Mouse (Mus musculus) hindbrain, postnatal 0 days (tissue): ENCODE measurements around the gene Mrpl4. TPM values are rescaled to one million over a fixed set of nuclear protein-coding genes. Genes with fewer than 3 reads are reported as not detected.
A peak's percentile ranks its signal among the peaks of the same experiment; 100 is the strongest.
"Not testable (repeated sequence)": the region's sequence is repeated elsewhere in the genome, so short reads cannot be mapped to it uniquely, and the experiment has no call there.

ENCODE experiments used
- ATAC-seq: fragments of 200-750 bp; cut with Nextera tagmentation; 2 replicates; pipeline ENCODE4 v1.8.0; 2017; ENCODE audit warnings: mild to moderate bottlenecking, moderate TSS enrichment, moderate library complexity
- DNase-seq: peaks from one replicate; pipeline ENCODE4 v3.0.0-alpha.2; 2015; ENCODE audit warnings: low spot score
- H3K27ac ChIP-seq: fragments of 300-500 bp; sonication (generic); 2 replicates; pipeline ENCODE4 v1.5.1; 2014; ENCODE audit warnings: mild to moderate bottlenecking
- H3K27me3 ChIP-seq: fragments of 300-500 bp; sonication (generic); 2 replicates; pipeline ENCODE4 v1.6.1; 2014; ENCODE audit warnings: low read length, mixed read lengths; ENCODE audit not compliant: insufficient read depth
- H3K36me3 ChIP-seq: fragments of 300-500 bp; sonication (generic); 2 replicates; pipeline ENCODE4 v1.6.1; 2014; ENCODE audit warnings: low read length, mixed read lengths; ENCODE audit not compliant: insufficient read depth
- H3K4me1 ChIP-seq: fragments of 300-500 bp; sonication (generic); 2 replicates; pipeline ENCODE4 v1.6.1; 2014; ENCODE audit warnings: antibody characterized with exemption, low read length, mixed read lengths; ENCODE audit not compliant: insufficient read depth
- H3K4me2 ChIP-seq: fragments of 300-500 bp; sonication (generic); 2 replicates; pipeline ENCODE4 v1.6.1; 2014; ENCODE audit warnings: low read depth, mild to moderate bottlenecking, low read length, moderate library complexity, mixed read lengths
- H3K4me3 ChIP-seq: fragments of 300-500 bp; sonication (generic); 2 replicates; pipeline ENCODE4 v1.5.1; 2014; ENCODE audit warnings: low read length
- H3K9ac ChIP-seq: fragments of 300-500 bp; sonication (generic); replicated peaks from 2 replicates; pipeline ENCODE4 v1.6.1; 2014; ENCODE audit warnings: mild to moderate bottlenecking, low read length, moderate library complexity, mixed read lengths
- H3K9me3 ChIP-seq: fragments of 300-500 bp; sonication (generic); 2 replicates; pipeline ENCODE4 v1.6.1; 2016; ENCODE audit warnings: low read length, mixed read lengths
- CTCF ChIP-seq: IDR thresholded peaks from 2 replicates; pipeline ENCODE4 v1.5.1; 2016; ENCODE audit warnings: antibody characterized with exemption, control low read depth, low read depth
- WGBS: fragments of 180-500 bp; shearing (Covaris S2); extraction: QIAGEN DNeasy Blood & Tissue Kit; methylation state at CpG from one replicate; pipeline ENCODE4 v1.1.7; 2014; 5-methylcytosine and 5-hydroxymethylcytosine counted together
- polyA plus RNA-seq: library from polyadenylated mRNA; unstranded; fragments of >200 nt; fragmentation: Nextera tagmentation; extraction: Ambion mirVana; gene quantifications from 2 replicates; pipeline ENCODE4 v1.2.1, GENCODE M21; 2015
- total RNA-seq: library from RNA; depleted of rRNA; stranded (reverse); fragments of >200 nt; gene quantifications from 2 replicates; pipeline ENCODE4 v1.2.3, GENCODE M21; 2014

Gene Mrpl4
- total and polyA plus RNA-seq, 2 experiments from 2014 or later, result 104 to 124 TPM

- Histone ChIP-seq H3K9ac (no peak overlapping the region), H3K4me2 (peak overlapping the region; percentile 74), H3K36me3 (no peaks in the 10 kb centered on the region), H3K4me3 (peak overlapping the region; percentile 46; the same call in 1 of the 2 replicates), H3K9me3 (no peaks in the 10 kb centered on the region), H3K4me1 (peaks cover 43% of the 10 kb centered on the region), H3K27ac (no peak overlapping the region), H3K27me3 (peaks cover 68% of the 10 kb centered on the region)
- no peak for TF ChIP-seq CTCF
- 15% methylated on average over 20 of the region's 20 CpGs for WGBS
- DNase-seq, result no peak
- ATAC-seq, result no peak
These were observed 33.6 kb downstream of the Mrpl4 start for GRCm38 (mm10) chr9:21036161-21036560.

GRCm38 (mm10) chr9:21036666-21037065, 34.1 kb downstream of the Mrpl4 start:
- H3K36me3 ChIP-seq, result no peaks in the 10 kb centered on the region
- peaks cover 41% of the 10 kb centered on the region for H3K4me1 ChIP-seq
- H3K9me3 ChIP-seq, result no peaks in the 10 kb centered on the region
- ATAC-seq (no peak), DNase-seq (no peak)
- H3K27ac ChIP-seq, result no peak overlapping the region
- peak; percentile 13; the same call in 1 of the 2 replicates for TF ChIP-seq CTCF
- WGBS, result 3% methylated on average over 22 of the region's 22 CpGs
- peak overlapping the region; percentile 56; the same call in 1 of the 2 replicates for H3K9ac ChIP-seq
- H3K27me3 ChIP-seq, result peaks cover 68% of the 10 kb centered on the region
- peak overlapping the region; percentile 46 for H3K4me3 ChIP-seq
- peak overlapping the region; percentile 74 for H3K4me2 ChIP-seq

- no peaks in the 10 kb centered on the region for H3K9me3 ChIP-seq
- ATAC-seq (peak; percentile 70), DNase-seq (peak; percentile 69)
- peak overlapping the region; percentile 74 for H3K4me2 ChIP-seq
- peak overlapping the region; percentile 56 for H3K9ac ChIP-seq
- H3K36me3 ChIP-seq, result no peaks in the 10 kb centered on the region
- TF ChIP-seq CTCF, result no peak
- peaks cover 33% of the 10 kb centered on the region for H3K4me1 ChIP-seq
- no peak overlapping the region for H3K27ac ChIP-seq
- peaks cover 63% of the 10 kb centered on the region for H3K27me3 ChIP-seq
- H3K4me3 ChIP-seq, result peak overlapping the region; percentile 46
- 2% methylated on average over 31 of the region's 31 CpGs for WGBS
These were observed 34.9 kb downstream of the Mrpl4 start for GRCm38 (mm10) chr9:21037481-21037891.

DNA sequence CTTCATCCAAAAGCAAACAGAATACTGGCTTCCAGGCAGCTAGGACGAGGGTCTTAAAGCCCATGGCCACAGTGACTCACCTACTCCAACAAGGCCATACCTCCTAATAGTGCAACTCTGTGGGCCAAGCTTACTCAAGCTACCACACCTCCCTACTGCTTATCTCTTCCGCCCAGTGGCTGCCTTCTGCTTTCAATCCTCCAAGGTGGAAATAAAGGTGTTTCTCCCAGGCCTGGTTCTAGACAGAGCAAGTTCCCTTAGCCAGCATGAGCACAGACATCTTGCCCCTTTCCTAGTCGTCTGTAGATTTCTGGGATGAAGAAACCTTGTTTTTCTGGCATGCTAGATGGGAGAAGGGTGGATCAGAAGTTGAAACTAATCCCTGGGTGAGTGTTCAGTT, 37.2 kb downstream of the Mrpl4 start:
- Histone ChIP-seq H3K9me3 (no peaks in the 10 kb centered on the region), H3K9ac (no peak overlapping the region), H3K4me2 (no peak overlapping the region), H3K4me1 (peaks cover 21% of the 10 kb centered on the region), H3K27me3 (peaks cover 42% of the 10 kb centered on the region), H3K4me3 (no peak overlapping the region), H3K27ac (no peak overlapping the region), H3K36me3 (no peaks in the 10 kb centered on the region)
- TF ChIP-seq CTCF, result no peak
- ATAC-seq, result no peak
- no peak for DNase-seq
- 66% methylated on average over 3 of the region's 3 CpGs for WGBS

DNA sequence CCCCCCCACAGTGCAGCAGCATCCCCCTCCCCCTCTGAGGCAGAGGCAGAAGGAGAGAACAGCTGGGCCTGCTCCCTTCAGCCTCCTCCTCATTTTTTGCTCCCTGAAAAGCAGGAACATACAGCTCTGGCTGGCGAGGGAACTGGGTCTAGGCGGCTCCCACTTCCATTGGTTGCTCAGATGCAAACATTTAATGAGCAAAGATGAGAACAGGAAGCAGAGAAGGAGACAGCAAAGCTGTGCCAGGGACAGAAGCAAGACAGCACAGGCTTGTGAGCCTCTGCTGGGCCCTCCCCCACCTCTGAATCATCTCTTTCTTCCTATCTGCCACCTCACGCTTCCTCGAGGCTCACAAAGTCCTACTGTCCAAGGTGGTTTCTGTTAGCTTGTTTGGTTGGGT, 38.8 kb downstream of the Mrpl4 start:
- H3K27ac ChIP-seq, result no peak overlapping the region
- peaks cover 18% of the 10 kb centered on the region for H3K4me1 ChIP-seq
- DNase-seq (no peak), ATAC-seq (no peak)
- H3K36me3 ChIP-seq, result no peaks in the 10 kb centered on the region
- WGBS, result 34% methylated on average over 4 of the region's 4 CpGs
- no peaks in the 10 kb centered on the region for H3K9me3 ChIP-seq
- peaks cover 27% of the 10 kb centered on the region for H3K27me3 ChIP-seq
- no peak overlapping the region for H3K9ac ChIP-seq
- TF ChIP-seq CTCF, result no peak
- no peak overlapping the region for H3K4me3 ChIP-seq
- no peak overlapping the region for H3K4me2 ChIP-seq

GRCm38 (mm10) chr9:21043563-21043962, 41.0 kb downstream of the Mrpl4 start:
- Histone ChIP-seq H3K9me3 (no peaks in the 10 kb centered on the region), H3K4me1 (no peaks in the 10 kb centered on the region), H3K27ac (no peak overlapping the region), H3K9ac (no peak overlapping the region), H3K4me2 (no peak overlapping the region), H3K27me3 (peaks cover 5% of the 10 kb centered on the region), H3K4me3 (no peak overlapping the region), H3K36me3 (no peaks in the 10 kb centered on the region)
- DNase-seq (no peak), ATAC-seq (no peak)
- 82% methylated on average over 4 of the region's 4 CpGs for WGBS
- TF ChIP-seq CTCF, result no peak

DNA sequence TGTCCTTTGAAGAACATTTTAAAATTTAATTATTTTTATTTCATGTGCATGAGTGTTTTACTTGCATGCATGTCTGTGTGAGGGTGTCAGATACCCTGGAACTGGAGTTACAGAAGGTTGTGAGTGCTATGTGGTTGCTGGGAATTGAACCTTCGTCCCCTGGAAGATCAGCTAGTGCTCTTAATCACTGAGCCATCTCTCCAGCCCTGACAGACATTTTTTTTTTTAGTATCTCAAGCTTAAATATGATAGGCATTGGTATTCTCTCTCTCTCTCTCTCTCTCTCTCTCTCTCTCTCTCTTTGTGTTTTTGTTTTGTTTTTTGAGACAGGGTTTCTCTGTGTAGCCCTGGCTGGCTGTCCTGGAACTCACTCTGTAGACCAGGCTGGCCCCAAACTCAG, 42.2 kb downstream of the Mrpl4 start:
- not testable (repeated sequence) for H3K4me1 ChIP-seq, DNase-seq, H3K27me3 ChIP-seq, H3K27ac ChIP-seq, H3K4me3 ChIP-seq, H3K4me2 ChIP-seq, H3K9me3 ChIP-seq, H3K36me3 ChIP-seq, H3K9ac ChIP-seq, ATAC-seq
- WGBS, result 63% methylated on average over 1 of the region's 1 CpGs
